8 mouse cellular contexts compared by ENCODE assay signal in genomic region chr5:101893820-101894515, GRCm38 (mm10).
A peak's percentile ranks its signal among the peaks of the same experiment; 100 is the strongest.
DNase-seq lines count a peak whose midpoint lies in the region; TF ChIP-seq lines count a peak whose summit lies in the region.
"Had no signal": no experiment of that assay in that cellular context is flagged by ENCODE, and none has a peak within 500 bp of the region (broad histone marks: within the 10 kb centered on the region; RNA-seq: fewer than 3 reads in every experiment).

No protein-coding gene starts in this region.

- H3K4me3 ChIP-seq in E14TG2a.4 (replicated peaks; ENCODE audit: low read length), result no peak overlapping the region; the same call in 1 of the 2 replicates
- no peak overlapping the region for H3K4me3 ChIP-seq in ES-E14 (ENCODE audit: insufficient read depth in 1 of 2, low read depth in 1 of 2, low read length in 2 of 2, poor library complexity in 1 of 2, severe bottlenecking in 1 of 2)
- no peak overlapping the region for H3K4me3 ChIP-seq in cortical plate, adult 2 months (ENCODE audit: insufficient read depth, low read length)
- H3K4me3 ChIP-seq: limb, embryonic 15.5 days had no signal

- peaks cover 39% of the 10 kb centered on the region for H3K4me1 ChIP-seq in E14TG2a.4 (replicated peaks; ENCODE audit: low read depth, low read length)
- H3K4me1 ChIP-seq in ES-E14 (ENCODE audit: control insufficient read depth in 2 of 2, insufficient read depth in 2 of 2, low read length in 2 of 2, poor library complexity in 1 of 2), result peaks cover 0 to 7% of the 10 kb centered on the region in 2 experiments; a peak in 1 of 4 replicates
- H3K4me1 ChIP-seq in cortical plate, adult 2 months (ENCODE audit: control insufficient read depth, insufficient read depth, low read length), result no peaks in the 10 kb centered on the region
- H3K4me1 ChIP-seq: limb, embryonic 15.5 days had no signal

- no peak overlapping the region for H3K9ac ChIP-seq in ES-E14 (ENCODE audit: insufficient read depth, low read depth, low read length, poor library complexity, severe bottlenecking)
- H3K9ac ChIP-seq: limb, embryonic 15.5 days had no signal

- no peak overlapping the region for H3K27ac ChIP-seq in ES-E14 (ENCODE audit: insufficient read depth, low read depth, low read length, poor library complexity, severe bottlenecking)
- no peak overlapping the region for H3K27ac ChIP-seq in cortical plate, adult 2 months (ENCODE audit: insufficient read depth, low read length)
- H3K27ac ChIP-seq: limb, embryonic 15.5 days had no signal

- peak; percentile 89 for TF ChIP-seq CTCF in E14TG2a.4 (conservative IDR thresholded peaks at IDR 0.05; ENCODE audit: low read length)
- peak; percentile 67 for TF ChIP-seq CTCF in cortical plate, adult 2 months (IDR thresholded peaks at IDR 0.05; ENCODE audit: extremely low read depth, insufficient read depth, low read length)

- H3K9me3 ChIP-seq in E14TG2a.4 (ENCODE audit: low read length), result no peaks in the 10 kb centered on the region
- no peaks in the 10 kb centered on the region for H3K9me3 ChIP-seq in ES-E14 (ENCODE audit: control insufficient read depth, insufficient read depth, low read depth, low read length)
- H3K9me3 ChIP-seq: limb, embryonic 15.5 days had no signal

- in situ Hi-C loops in ES-E14 (cut with MboI; ENCODE audit: low sequenced_read_pairs in 2 of 2, unreplicated experiment in 2 of 2), result no loop called here

- H3K36me3 ChIP-seq in E14TG2a.4 (ENCODE audit: insufficient read depth, low read length) (peaks cover 53% of the 10 kb centered on the region), ES-E14 (ENCODE audit: control insufficient read depth, insufficient read depth, low read length, poor library complexity, severe bottlenecking) (peaks cover 18% of the 10 kb centered on the region; the same call in 1 of the 2 replicates)

- no peak for TF ChIP-seq POLR2A in cortical plate, adult 2 months (IDR thresholded peaks at IDR 0.05; ENCODE audit: extremely low read depth, insufficient read depth, low read length)

- H3K27me3 ChIP-seq in E14TG2a.4 (ENCODE audit: insufficient read depth, low read length), result no peaks in the 10 kb centered on the region
- H3K27me3 ChIP-seq: limb, embryonic 15.5 days had no signal

- DNase-seq in kidney, postnatal 14 days, result peak; percentile 30
- DNase-seq in kidney, adult 8-10 months, result no peak
- peak; percentile 53 for DNase-seq in ES-E14 (ENCODE audit: low read depth, low spot score)
- peak; percentile 30 for DNase-seq in mesoderm, embryonic 11.5 days (ENCODE audit: low read depth, low spot score)
- DNase-seq in spleen, adult 12 weeks (ENCODE audit: low spot score), result no peak

TF ChIP-seq in ES-E14, 5 proteins besides CTCF, POLR2A, EP300 and RAD21:
- no peak for TF ChIP-seq MAFK (IDR thresholded peaks at IDR 0.05; ENCODE audit: insufficient read depth, low read depth, low read length)
TF ChIP-seq in ES-E14: peak in this region for 0.

Comparison
In these comparisons a context has a peak if more than half of its experiments do, and no peak if none do; other contexts are left out.
1. DNase-seq: peak in kidney, postnatal 14 days (single experiment), ES-E14 (single experiment) and mesoderm, embryonic 11.5 days (single experiment); none in kidney, adult 8-10 months (0 of 2) and spleen, adult 12 weeks (single experiment).